Mouse (Mus musculus) C2C12 (cell line): ENCODE results near the gene Gtsf1l. TPM values are rescaled to one million over a fixed set of nuclear protein-coding genes. Genes with fewer than 3 reads are reported as not detected.

Experiments
- H3K27me3 ChIP-seq: one replicate; pipeline ENCODE4 v1.6.1; 2011; ENCODE audit not compliant: control insufficient read depth, insufficient read depth, insufficient read length
- H3K36me3 ChIP-seq: one replicate; pipeline ENCODE4 v1.6.1; 2011; ENCODE audit not compliant: control insufficient read depth, insufficient read depth
- H3K4me3 ChIP-seq: one replicate; pipeline ENCODE4 v1.5.1; 2011; ENCODE audit warnings: mild to moderate bottlenecking, control low read depth; ENCODE audit not compliant: poor library complexity, insufficient read depth, severe bottlenecking
- H3K79me2 ChIP-seq: one replicate; pipeline ENCODE4 v1.6.1; 2011; ENCODE audit not compliant: control insufficient read depth, insufficient read depth
- H3K79me3 ChIP-seq: one replicate; pipeline ENCODE4 v1.6.1; 2011; ENCODE audit warnings: low read depth, control low read depth
- H3ac ChIP-seq: one replicate; pipeline ENCODE3; 2011; ENCODE audit warnings: low read depth; ENCODE audit not compliant: control insufficient read depth, insufficient read length
- CEBPB ChIP-seq: IDR thresholded peaks from one replicate; pipeline ENCODE4 v1.6.1; 2011; ENCODE audit warnings: low read depth, mild to moderate bottlenecking, control low read depth, moderate library complexity
- CTCF ChIP-seq: IDR thresholded peaks from one replicate; pipeline ENCODE4 v1.5.1; 2011; ENCODE audit not compliant: control insufficient read depth, insufficient read depth, insufficient read length
- FOSL1 ChIP-seq: IDR thresholded peaks from one replicate; pipeline ENCODE4 v1.8.0; 2011; ENCODE audit warnings: mild to moderate bottlenecking, low read length; ENCODE audit not compliant: poor library complexity, insufficient read depth, severe bottlenecking
- MAX ChIP-seq: IDR thresholded peaks from one replicate; pipeline ENCODE4 v1.6.1; 2011; ENCODE audit warnings: mild to moderate bottlenecking, control low read depth
- MYOD1 ChIP-seq: IDR thresholded peaks from one replicate; pipeline ENCODE4 v1.6.1; 2011; ENCODE audit warnings: low read depth; ENCODE audit not compliant: control insufficient read depth, insufficient read length
- MYOG ChIP-seq: IDR thresholded peaks from one replicate; pipeline ENCODE4 v1.6.1; 2011; ENCODE audit not compliant: control insufficient read depth, insufficient read length; ENCODE audit errors: extremely low read depth
- USF1 ChIP-seq: IDR thresholded peaks from one replicate; pipeline ENCODE4 v1.6.1; 2011; ENCODE audit warnings: low read depth, mild to moderate bottlenecking, control low read depth, moderate library complexity
- polyA plus RNA-seq: library from polyadenylated mRNA; unstranded; fragments of >200 nt; fragmentation: generic; extraction: Trizol; gene quantifications from one replicate; pipeline ENCODE4 v1.2.1, GENCODE M21; 2012; ENCODE audit warnings: missing spikeins

The Gtsf1l gene
- polyA plus RNA-seq, 1 experiment, result 0.05 TPM

GRCm38 (mm10) chr2:163108385-163108784 lies 20.7 kb upstream of the Gtsf1l start:
- Histone ChIP-seq H3K79me2 (no peaks in the 10 kb centered on the region), H3K4me3 (no peak overlapping the region), H3K79me3 (no peaks in the 10 kb centered on the region), H3K36me3 (no peaks in the 10 kb centered on the region), H3K27me3 (peaks cover 7% of the 10 kb centered on the region), H3ac (no peak overlapping the region)
- TF ChIP-seq CEBPB, result no peak
- TF ChIP-seq USF1, result no peak
- TF ChIP-seq MAX, result no peak
- no peak for TF ChIP-seq MYOD1
- no peak for TF ChIP-seq CTCF
- no peak for TF ChIP-seq FOSL1
- TF ChIP-seq MYOG, result no peak

DNA sequence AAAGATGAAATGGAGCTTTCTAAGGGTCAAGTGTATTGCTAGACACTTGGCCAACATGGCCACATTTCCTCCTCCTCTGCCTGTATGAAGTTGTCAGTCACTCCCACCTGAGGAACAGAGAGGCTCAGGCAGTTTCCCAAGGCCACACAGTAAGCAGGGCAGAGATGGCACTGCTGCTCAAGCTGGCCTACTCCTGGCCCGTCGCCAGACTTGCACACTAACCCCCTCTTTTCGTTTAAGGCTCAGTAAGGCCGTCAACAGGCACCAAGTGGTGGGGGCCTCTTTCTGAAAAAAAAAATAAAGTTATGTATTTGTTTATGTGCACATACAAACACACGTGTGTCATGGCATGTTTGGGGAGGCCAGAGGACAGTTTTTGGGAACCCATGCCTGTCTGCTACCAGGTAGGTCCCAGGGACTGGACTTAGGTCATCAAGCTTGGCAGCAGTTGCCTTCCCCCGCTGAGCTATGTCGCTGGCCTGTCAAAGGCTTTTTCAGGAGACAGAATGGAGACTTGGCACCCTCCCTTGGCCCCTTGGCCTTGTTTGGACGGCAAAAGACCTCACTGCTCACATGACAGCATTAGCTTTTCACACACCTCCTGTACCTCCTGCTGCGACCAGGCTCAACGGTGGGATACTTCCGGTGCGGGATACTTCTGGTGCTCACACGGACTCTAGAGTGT lies 16.6 kb upstream of the Gtsf1l start:
- Histone ChIP-seq H3ac (no peak overlapping the region), H3K4me3 (no peak overlapping the region), H3K27me3 (peaks cover 1% of the 10 kb centered on the region), H3K79me3 (no peaks in the 10 kb centered on the region), H3K79me2 (no peaks in the 10 kb centered on the region), H3K36me3 (no peaks in the 10 kb centered on the region)
- TF ChIP-seq CTCF, result no peak
- TF ChIP-seq MYOD1, result no peak
- no peak for TF ChIP-seq CEBPB
- TF ChIP-seq USF1, result no peak
- no peak for TF ChIP-seq MAX
- no peak for TF ChIP-seq FOSL1
- TF ChIP-seq MYOG, result no peak

DNA sequence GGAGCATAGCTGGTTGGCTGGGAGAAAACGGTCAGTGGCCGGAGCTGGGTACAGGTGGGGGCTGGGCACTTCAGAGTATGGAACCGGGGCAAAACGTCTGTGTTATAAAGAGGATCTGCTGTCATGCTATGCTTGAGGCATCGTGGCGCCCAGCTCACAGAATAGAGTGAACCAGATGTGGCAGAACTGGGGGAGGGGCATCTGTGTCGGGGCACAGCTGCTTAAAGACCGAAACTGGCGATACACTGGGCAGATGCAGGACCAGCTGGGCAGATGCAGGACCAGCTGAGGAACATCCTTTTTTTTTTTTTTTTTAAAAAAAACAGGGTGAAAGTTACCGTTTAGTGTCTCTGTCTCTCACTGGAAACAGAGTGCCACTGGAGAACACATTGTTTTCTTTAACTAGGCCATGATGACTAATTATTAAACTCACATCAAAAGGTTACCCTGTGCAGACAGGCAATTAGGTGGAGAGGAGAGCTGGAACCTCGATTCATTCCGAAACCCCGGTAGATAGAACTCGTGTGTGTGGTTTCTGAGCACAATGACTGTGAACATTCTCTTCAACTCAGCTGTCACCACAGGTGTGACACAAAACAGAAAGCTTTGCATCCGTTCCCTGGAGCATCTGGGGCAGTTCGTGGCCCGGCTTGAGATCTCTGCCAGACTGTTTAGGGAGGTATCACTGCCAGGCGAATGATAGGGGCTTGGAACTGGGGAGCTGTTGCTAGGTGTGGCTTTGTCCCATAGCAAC lies 15.4 kb upstream of the Gtsf1l start:
- Histone ChIP-seq H3K27me3 (peaks cover 4% of the 10 kb centered on the region), H3K36me3 (no peaks in the 10 kb centered on the region), H3K79me3 (no peaks in the 10 kb centered on the region), H3ac (no peak overlapping the region), H3K79me2 (no peaks in the 10 kb centered on the region), H3K4me3 (no peak overlapping the region)
- TF ChIP-seq MAX (no peak), MYOD1 (peak; percentile 28), FOSL1 (no peak), MYOG (no peak), CTCF (no peak), CEBPB (no peak)

DNA sequence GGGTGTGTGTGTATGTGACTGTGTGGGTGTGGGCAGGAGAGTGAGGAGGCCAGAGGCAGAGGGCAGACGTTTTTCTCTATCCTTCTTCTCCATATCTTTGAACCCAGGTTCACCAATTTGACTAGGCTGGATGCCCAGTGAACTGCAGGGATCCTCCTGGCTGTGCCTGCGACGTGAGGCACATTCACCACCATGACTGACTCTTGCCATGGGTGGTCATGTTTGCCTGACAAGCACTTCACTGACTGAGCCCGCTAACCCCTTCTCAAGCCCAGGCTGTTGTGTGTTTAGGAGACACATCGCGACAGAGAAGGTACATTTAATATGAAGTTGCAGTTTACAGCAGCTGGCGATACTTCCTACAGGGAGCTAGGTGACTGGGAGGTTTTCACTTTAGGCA lies 14.6 kb upstream of the Gtsf1l start:
- H3K27me3 ChIP-seq, result peaks cover 4% of the 10 kb centered on the region
- H3K36me3 ChIP-seq, result no peaks in the 10 kb centered on the region
- no peak overlapping the region for H3ac ChIP-seq
- H3K79me2 ChIP-seq, result no peaks in the 10 kb centered on the region
- H3K79me3 ChIP-seq, result no peaks in the 10 kb centered on the region
- TF ChIP-seq MYOD1 (no peak), USF1 (no peak)
- no peak overlapping the region for H3K4me3 ChIP-seq

DNA sequence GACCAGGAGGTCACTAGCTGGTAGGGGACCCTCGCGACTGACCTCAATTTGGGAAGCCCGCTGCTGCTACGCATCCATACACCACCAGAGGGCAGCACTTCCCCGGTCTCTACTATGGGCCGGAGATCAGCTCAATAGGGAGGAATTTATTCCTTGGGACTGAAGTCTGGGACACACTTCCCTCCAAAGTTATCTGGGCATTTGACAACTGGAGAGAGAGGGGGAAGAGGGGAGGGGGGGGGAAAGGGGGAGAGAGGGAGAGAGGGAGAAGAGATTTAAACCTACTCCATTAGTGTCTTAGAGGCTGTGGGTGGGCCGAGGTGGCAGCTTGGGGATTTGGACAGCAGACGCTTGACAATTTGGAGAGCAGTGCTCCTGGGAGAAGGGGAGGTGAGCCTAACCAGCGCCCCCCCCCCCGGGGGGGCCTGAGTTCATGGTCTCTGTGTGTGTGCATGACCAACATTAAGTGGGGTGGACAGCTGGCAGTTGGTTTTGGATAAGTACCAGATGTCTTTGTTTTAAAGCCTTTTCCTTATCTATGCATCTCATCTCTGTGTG lies 14.1 kb upstream of the Gtsf1l start:
- no peaks in the 10 kb centered on the region for H3K79me2 ChIP-seq
- no peaks in the 10 kb centered on the region for H3K79me3 ChIP-seq
- H3K27me3 ChIP-seq, result peaks cover 4% of the 10 kb centered on the region
- H3K4me3 ChIP-seq, result no peak overlapping the region
- H3ac ChIP-seq, result no peak overlapping the region
- TF ChIP-seq USF1 (no peak), CEBPB (no peak), FOSL1 (no peak), MAX (no peak), MYOD1 (peak; percentile 6), CTCF (peak; percentile 82), MYOG (no peak)
- H3K36me3 ChIP-seq, result no peaks in the 10 kb centered on the region
